Mouse (Mus musculus) brain, adult 2 months (tissue): ENCODE data around the gene Agbl5.
A peak's percentile ranks its signal among the peaks of the same experiment; 100 is the strongest.

Source experiments
- DNase-seq: peaks from one replicate; pipeline ENCODE4 v3.0.0; 2011; ENCODE audit warnings: low read depth, low spot score

The Agbl5 gene

DNA sequence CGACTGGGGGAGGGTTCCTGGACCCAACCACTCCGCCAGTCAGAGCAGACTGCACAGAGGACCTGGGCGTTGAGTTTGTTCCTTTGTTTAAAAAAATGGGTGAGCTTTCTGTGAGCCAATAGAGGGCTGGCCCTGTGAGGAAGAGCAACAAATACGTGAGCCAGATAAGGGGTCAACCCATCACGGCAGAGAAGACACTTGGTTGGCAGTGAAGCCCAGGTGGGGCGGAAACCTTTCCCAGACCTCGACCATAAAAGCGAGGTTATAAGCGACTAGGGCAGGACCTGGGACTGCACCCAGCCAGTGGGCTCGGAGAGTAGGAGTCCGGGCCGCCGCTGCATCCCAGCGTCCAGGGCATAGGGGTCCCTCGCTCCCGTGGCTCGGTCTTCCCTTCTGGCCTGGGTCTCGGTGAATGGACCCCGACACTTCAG lies 1.1 kb upstream of the Agbl5 start:
- DNase-seq, result peak; percentile 94

GRCm38 (mm10) chr5:30887858-30888336 lies 597 bp upstream of the Agbl5 start:
- peak; percentile 97 for DNase-seq

- peak; percentile 56 for DNase-seq
These were observed 727 bp downstream of the Agbl5 start for GRCm38 (mm10) chr5:30889088-30889754.

- DNase-seq, result no peak
These were observed 1.9 kb downstream of the Agbl5 start for GRCm38 (mm10) chr5:30890375-30890774.

DNA sequence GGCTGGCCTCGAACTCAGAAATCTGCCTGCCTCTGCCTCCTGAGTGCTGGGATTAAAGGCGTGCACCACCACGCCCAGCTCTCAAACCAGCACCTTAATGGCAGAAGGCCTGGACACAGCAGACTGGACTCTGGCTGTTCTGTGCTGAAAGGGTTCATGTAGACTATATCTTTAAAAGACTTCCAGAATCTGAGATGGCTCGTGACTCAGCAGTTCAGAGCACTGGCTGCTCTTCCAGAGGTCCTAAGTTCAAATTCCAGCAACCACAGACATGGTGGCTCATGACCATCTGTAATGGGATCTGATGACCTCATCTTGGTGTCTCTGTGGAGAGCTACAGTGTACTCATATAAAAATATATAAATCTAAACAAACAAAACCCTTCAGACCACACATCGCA lies 13.4 kb downstream of the Agbl5 start:
- no peak for DNase-seq

DNA sequence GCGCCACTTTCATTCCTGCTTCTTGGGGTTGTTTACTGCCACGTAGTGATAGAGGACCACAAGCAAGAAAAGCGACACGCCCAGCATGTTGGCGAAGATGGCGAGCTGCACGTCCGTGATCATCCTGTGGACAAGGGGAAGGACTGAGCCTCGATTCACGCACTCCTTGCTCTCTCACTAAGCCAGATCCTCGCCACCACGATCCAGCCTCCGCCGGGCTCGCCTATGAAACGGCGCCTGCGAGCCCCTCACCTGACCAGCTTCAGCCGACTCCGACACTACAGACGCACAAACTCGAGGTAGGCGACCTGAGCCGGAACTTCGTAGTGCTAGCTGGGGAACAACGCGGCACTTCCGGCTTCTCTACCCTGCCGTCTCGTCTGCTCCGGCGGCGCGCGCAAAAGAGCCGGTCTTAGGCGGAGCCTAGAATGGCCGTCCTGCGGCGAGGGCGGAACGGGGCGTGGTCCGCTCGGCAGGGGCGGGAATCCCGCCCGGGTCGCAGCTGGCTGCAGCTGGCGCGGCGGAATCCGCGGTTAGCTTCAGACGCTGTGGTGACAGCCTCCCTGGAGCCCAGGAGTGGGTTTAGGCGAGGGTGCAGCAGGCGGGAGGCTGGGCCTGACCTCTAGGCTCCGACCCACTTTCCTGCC lies 19.0 kb downstream of the Agbl5 start, which contains the start of gene Ost4:
Gene Ost4 (minus strand): TSS at position 376 of the 647 bp plus-strand sequence.
- peak; percentile 98 for DNase-seq

GRCm38 (mm10) chr5:30908426-30909299 lies 20.2 kb downstream of the Agbl5 start:
- DNase-seq, result no peak

DNA sequence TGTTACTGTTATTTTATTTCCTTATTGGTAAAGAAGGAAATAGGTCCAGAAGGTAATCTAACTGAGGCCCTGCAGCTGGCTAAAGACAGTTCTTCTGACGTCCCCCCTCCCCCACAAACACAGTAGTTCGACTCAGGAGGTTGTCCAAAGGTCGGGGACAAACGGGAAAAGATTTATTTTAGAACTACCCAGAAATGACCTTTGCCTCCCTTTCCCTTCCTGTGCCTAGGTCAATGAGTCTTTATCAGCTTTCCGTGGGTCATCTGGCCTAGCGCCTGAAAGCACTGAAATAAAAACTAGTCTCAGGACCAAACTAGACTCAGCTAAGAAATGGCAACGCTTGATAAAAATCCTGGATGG lies 20.8 kb downstream of the Agbl5 start:
- DNase-seq, result no peak

GRCm38 (mm10) chr5:30909863-30910262 lies 21.4 kb downstream of the Agbl5 start:
- no peak for DNase-seq

DNA sequence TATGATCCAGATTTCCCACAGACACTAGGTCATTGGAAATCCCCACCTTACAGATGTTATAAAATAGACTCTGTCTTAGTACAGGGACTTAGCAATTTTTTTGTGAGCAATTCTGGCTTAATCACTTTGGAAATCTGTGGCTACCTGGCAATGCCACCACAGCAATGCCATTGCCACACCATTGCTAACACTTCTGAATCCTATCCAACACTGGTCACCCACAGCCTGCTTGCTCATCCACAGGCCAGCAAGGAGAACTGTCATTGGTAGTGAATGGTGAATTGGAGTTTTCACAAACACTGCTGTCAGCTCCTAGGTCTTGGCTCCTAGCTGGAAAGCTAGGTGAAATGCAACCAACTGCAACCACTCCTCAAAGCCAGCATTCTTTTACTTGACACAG lies 22.0 kb downstream of the Agbl5 start:
- no peak for DNase-seq

- DNase-seq, result no peak
These were observed 23.7 kb downstream of the Agbl5 start for GRCm38 (mm10) chr5:30912156-30912555.

GRCm38 (mm10) chr5:30913060-30913841 lies 24.8 kb downstream of the Agbl5 start, which contains the start of gene Emilin1:
TSS of gene Emilin1 (plus strand) at chr5:30913402.
- peak; percentile 50 for DNase-seq

GRCm38 (mm10) chr5:30914101-30914635 lies 25.7 kb downstream of the Agbl5 start:
- no peak for DNase-seq

DNA sequence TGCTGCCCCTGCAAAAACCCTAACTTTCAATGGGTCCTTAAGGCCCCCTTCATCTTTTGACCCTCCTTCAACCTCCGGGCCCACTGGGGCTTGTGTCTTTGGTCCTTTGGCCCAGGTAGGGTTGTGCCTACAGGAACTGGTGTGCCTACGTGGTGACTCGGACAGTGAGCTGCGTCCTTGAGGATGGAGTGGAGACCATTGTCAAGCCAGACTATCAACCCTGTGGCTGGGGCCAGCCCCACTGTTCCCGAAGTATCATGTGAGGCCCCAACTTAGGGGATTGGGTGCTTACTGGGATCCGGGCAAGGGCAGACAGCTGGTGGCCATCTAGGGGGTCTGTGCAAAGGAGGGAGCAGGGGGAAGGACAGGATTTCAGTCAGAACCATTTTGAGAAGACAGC lies 26.4 kb downstream of the Agbl5 start:
- no peak for DNase-seq

GRCm38 (mm10) chr5:30915456-30915855 lies 27.0 kb downstream of the Agbl5 start:
- DNase-seq, result no peak

DNA sequence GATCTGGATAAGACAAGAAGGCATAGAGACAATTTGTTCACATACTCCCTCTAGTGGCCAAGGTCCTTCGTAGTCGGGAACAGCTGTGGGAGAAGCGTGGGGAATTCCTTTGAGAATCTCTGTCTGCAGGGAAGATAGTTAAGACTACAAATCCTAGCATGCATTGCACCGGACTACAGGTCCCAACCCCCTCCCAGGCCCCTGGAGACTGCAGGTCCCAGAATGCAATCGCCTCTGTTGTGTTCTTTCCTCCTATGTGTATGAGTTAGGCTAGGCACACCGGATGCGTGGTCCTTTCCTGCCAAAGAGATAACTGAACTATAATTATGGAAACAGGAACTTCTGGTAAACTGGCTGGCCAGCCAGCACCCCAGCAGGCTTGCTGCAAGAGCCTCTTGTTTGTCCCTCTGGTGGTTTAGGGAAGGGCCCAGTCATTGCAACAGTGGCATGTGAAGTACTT lies 27.5 kb downstream of the Agbl5 start:
- DNase-seq, result peak; percentile 98

- no peak for DNase-seq
These were observed 28.3 kb downstream of the Agbl5 start for GRCm38 (mm10) chr5:30916841-30917240.

DNA sequence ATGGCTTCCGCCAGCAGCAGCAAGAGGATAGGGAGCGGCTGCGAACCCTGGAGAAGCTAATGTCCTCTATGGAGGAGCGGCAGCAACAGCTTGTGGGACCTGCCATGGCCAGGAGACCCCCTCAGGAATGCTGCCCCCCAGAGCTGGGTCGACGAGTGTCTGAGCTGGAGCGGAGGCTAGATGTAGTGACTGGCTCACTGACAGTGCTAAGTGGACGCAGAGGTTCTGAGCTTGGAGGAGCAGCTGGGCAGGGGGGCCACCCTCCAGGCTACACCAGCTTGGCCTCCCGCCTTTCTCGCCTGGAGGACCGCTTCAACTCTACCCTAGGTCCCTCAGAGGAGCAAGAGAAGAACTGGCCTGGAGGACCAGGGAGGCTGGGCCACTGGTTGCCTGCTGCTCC lies 28.9 kb downstream of the Agbl5 start:
- no peak for DNase-seq

- DNase-seq, result no peak
These were observed 29.6 kb downstream of the Agbl5 start for GRCm38 (mm10) chr5:30917891-30918670.

DNA sequence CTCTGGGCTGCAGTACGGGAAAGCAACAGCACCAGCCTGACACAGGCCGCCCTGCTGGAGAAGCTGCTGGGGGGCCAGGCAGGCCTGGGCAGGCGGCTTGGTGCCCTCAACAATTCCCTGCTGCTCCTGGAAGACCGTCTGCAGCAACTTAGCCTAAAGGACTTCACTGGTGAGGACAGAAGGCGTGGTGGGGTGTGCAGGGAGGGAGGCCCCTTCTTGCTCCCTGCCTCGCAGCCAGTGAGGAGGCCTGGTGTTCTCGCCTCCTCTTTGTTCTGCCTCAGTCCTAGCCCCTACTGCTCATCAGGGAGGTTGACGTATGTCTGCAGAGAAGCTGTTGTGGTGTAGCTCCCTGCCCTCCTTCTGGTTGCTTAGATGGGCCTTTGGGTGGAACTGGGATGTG lies 30.2 kb downstream of the Agbl5 start:
- DNase-seq, result no peak
